Mouse (Mus musculus) midbrain, embryonic 14.5 days (tissue): ENCODE measurements around the gene Nxpe2. TPM values are rescaled to one million over a fixed set of nuclear protein-coding genes. Genes with fewer than 3 reads are reported as not detected.

Experiments
- ATAC-seq: fragments of 200-750 bp; cut with Nextera tagmentation; 2 replicates; pipeline ENCODE4 v1.8.0; 2017; ENCODE audit warnings: moderate number of reproducible peaks, moderate library complexity; ENCODE audit not compliant: low FRiP score, low TSS enrichment
- DNase-seq: peaks from one replicate; pipeline ENCODE4 v3.0.0-alpha.2; 2015
- H3K27ac ChIP-seq: fragments of 300-500 bp; sonication (generic); replicated peaks from 2 replicates; pipeline ENCODE4 v1.5.1; 2014; ENCODE audit warnings: mild to moderate bottlenecking, low read depth, low read length, moderate library complexity
- H3K27me3 ChIP-seq: fragments of 300-500 bp; sonication (generic); 2 replicates; pipeline ENCODE4 v1.6.1; 2014; ENCODE audit warnings: low read length, control low read depth, mixed read lengths; ENCODE audit not compliant: control insufficient read depth, insufficient read depth
- H3K36me3 ChIP-seq: fragments of 300-500 bp; sonication (generic); 2 replicates; pipeline ENCODE4 v1.6.1; 2014; ENCODE audit warnings: low read length, control low read depth; ENCODE audit not compliant: control insufficient read depth, insufficient read depth
- H3K4me1 ChIP-seq: fragments of 300-500 bp; sonication (generic); 2 replicates; pipeline ENCODE4 v1.6.1; 2014; ENCODE audit warnings: mild to moderate bottlenecking, antibody characterized with exemption, low read length, control low read depth; ENCODE audit not compliant: control insufficient read depth, insufficient read depth
- H3K4me2 ChIP-seq: fragments of 300-500 bp; sonication (generic); 2 replicates; pipeline ENCODE4 v1.6.1; 2014; ENCODE audit warnings: mild to moderate bottlenecking, low read length, moderate library complexity
- H3K4me3 ChIP-seq: fragments of 300-500 bp; sonication (generic); replicated peaks from 2 replicates; pipeline ENCODE4 v1.5.1; 2014; ENCODE audit warnings: low read depth, low read length
- H3K9ac ChIP-seq: fragments of 300-500 bp; sonication (generic); replicated peaks from 2 replicates; pipeline ENCODE4 v1.6.1; 2014; ENCODE audit warnings: mild to moderate bottlenecking, low read length, moderate library complexity
- H3K9me3 ChIP-seq: fragments of 300-500 bp; sonication (generic); 2 replicates; pipeline ENCODE4 v1.6.1; 2016; ENCODE audit warnings: low read length, control low read depth, mixed read lengths; ENCODE audit not compliant: control insufficient read depth
- WGBS: fragments of 180-500 bp; shearing (Covaris S2); extraction: QIAGEN DNeasy Blood & Tissue Kit; methylation state at CpG from one replicate; pipeline ENCODE4 v1.1.7; 2014; 5-methylcytosine and 5-hydroxymethylcytosine counted together
- polyA plus RNA-seq: library from polyadenylated mRNA; unstranded; fragments of >200 nt; fragmentation: Nextera tagmentation; extraction: Ambion mirVana; gene quantifications from 2 replicates; pipeline ENCODE4 v1.2.1, GENCODE M21; 2014

Gene Nxpe2
- polyA plus RNA-seq, 1 experiment from 2014 or later: 0.58 TPM

DNA sequence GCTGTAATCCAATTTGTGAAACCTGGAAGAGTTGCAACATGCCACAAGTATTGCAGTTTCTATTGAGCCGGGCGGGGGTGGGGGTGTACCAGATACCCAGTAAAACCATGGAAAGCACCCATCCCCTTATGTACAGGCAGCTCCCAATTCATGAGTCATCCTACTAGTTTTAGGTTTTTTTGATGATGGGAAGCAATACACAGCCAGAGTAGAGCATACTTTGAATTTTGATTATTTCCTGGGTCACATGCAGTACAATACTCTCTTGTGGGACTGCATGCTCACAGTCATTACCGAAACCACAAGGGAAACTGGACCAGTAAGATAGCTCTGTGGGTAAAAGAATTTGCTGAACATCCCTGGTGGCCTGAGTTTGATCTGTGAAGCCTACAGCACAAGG, 3.8 kb upstream of the Nxpe2 start:
- Histone ChIP-seq H3K27ac (no peak overlapping the region), H3K4me2 (no peak overlapping the region), H3K36me3 (no peaks in the 10 kb centered on the region), H3K27me3 (no peaks in the 10 kb centered on the region), H3K4me3 (no peak overlapping the region), H3K9ac (no peak overlapping the region), H3K4me1 (no peaks in the 10 kb centered on the region), H3K9me3 (no peaks in the 10 kb centered on the region)
- WGBS: 97% methylated on average over 3 of the region's 3 CpGs
- DNase-seq (no peak), ATAC-seq (no peak)

DNA sequence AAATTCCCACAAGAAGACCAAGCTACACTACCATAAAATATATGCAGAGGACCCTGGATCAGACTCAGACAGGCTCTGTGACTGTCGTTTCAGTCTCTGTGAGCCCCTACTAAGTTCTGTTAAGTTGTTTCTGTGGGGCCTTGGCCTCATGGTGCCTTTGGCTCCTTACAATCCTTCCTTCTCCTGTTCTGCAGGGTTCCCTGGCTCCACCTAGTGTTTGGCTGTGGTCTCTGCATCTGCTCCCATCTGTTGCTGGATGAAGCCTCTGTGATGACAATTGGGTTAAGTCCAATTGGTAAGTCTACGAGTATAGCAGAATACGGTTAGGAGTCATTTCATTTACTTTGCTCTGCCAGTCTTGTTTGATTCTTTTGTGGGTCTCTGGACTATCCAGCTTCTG, 1.5 kb upstream of the Nxpe2 start:
- Histone ChIP-seq H3K27ac (no peak overlapping the region), H3K4me3 (no peak overlapping the region), H3K4me1 (no peaks in the 10 kb centered on the region), H3K9ac (no peak overlapping the region), H3K36me3 (no peaks in the 10 kb centered on the region), H3K27me3 (no peaks in the 10 kb centered on the region), H3K9me3 (no peaks in the 10 kb centered on the region), H3K4me2 (no peak overlapping the region)
- peak; percentile 79 for DNase-seq
- no peak for ATAC-seq
- WGBS: 52% methylated on average over 3 of the region's 3 CpGs

DNA sequence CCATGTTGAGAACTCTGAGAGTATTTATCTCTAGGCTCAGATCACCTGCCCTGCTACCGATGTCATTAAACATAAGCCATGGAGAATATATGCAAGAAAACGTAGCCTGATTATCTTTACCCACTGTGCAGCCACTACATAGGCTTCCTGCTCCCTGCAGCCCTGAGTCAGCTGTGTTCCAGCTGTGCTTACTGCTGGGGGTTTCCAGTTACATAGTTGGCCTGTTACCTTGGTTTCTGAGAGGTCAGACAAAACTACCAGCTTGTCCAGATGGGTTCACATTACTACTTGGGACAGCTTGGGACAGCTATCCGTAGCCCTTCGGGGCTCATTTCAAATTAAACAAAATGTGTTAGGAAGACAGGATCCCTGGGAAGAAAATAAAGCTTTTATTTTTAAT, 868 bp upstream of the Nxpe2 start:
- Histone ChIP-seq H3K27ac (no peak overlapping the region), H3K4me1 (no peaks in the 10 kb centered on the region), H3K36me3 (no peaks in the 10 kb centered on the region), H3K4me3 (no peak overlapping the region), H3K9ac (no peak overlapping the region), H3K4me2 (no peak overlapping the region), H3K27me3 (no peaks in the 10 kb centered on the region), H3K9me3 (no peaks in the 10 kb centered on the region)
- WGBS: 71% methylated on average over 4 of the region's 4 CpGs
- no peak for ATAC-seq
- DNase-seq: no peak

DNA sequence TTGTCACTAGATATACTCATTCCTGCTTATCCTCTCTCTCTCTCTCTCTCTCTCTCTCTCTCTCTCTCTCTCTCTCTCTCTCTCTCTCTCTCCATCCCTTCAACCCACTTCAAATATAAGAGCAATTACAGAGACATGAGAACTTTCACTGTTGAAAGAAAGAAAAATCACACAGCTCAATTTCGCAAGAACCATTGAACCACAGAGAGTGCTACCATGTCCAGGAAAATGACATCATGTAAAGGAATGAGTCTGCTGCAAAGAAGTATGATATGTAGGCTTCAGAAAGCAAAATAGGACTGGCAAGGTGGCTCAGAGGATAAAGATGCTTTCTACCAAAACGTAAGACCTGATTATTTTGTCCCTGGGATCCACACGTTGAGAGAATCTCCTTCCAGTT, 7.4 kb downstream of the Nxpe2 start:
- Histone ChIP-seq H3K27me3 (no peaks in the 10 kb centered on the region), H3K4me3 (no peak overlapping the region), H3K36me3 (no peaks in the 10 kb centered on the region), H3K27ac (no peak overlapping the region), H3K4me2 (no peak overlapping the region), H3K9ac (no peak overlapping the region), H3K4me1 (no peaks in the 10 kb centered on the region), H3K9me3 (no peaks in the 10 kb centered on the region)
- DNase-seq (no peak), ATAC-seq (no peak)
- 92% methylated on average over 3 of the region's 3 CpGs for WGBS

DNA sequence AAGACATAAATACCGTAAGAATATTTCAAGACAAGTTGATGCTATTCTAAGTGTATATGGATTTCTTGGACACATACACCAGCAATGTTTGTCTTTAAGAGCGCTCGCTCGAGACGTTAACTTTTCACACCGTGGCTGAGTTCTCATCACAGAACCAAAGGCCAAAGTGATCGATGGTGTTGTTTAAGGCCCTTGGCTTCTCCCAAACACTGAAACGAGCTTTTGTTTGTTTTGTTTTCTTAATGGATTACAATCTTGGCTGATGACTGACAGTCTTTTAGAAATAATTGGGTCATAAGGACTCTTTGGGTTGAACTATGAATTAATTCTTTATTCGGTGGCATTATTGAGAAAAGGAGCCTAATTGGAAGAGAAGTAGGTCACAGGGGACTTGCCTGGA, 7.8 kb downstream of the Nxpe2 start:
- no peaks in the 10 kb centered on the region for H3K4me1 ChIP-seq
- no peak overlapping the region for H3K4me3 ChIP-seq
- ATAC-seq (no peak), DNase-seq (no peak)
- H3K27me3 ChIP-seq: no peaks in the 10 kb centered on the region
- WGBS: 90% methylated on average over 9 of the region's 9 CpGs
- no peak overlapping the region for H3K4me2 ChIP-seq
- no peaks in the 10 kb centered on the region for H3K36me3 ChIP-seq
- H3K9ac ChIP-seq: no peak overlapping the region
- H3K9me3 ChIP-seq: no peaks in the 10 kb centered on the region
- no peak overlapping the region for H3K27ac ChIP-seq

DNA sequence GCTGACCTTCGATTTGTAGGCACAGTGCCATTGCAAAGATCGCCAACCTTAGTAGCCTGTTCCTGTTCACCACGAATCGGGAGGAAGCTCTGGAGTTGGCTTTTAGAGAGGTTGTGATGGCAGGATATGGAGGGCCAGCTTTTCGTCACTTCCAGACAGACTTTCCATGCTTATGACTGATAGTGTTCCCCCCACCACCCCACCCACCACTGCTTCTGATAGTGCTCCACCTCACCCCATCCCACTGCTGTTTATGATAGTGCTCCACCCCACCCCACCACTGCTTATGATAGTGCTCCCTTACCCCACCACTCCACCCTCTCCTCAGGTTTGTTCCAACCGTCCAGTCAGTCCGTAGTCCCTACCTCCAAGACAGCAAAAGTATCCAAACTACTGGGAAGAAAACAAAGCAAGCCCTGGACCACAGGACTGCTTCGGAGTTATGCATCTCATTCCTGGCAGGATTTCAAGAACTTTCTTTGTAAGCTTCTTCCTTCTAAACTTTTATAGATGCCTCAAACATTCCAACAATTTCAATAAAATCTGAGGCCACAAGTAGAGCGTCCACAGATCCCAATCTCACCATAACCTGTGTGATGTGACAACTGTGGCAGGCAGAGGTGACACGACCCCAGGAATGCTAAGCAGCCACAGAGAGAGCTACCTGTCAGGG, 12.4 kb downstream of the Nxpe2 start:
- Histone ChIP-seq H3K27ac (no peak overlapping the region), H3K9me3 (no peaks in the 10 kb centered on the region), H3K27me3 (no peaks in the 10 kb centered on the region), H3K4me2 (no peak overlapping the region), H3K4me3 (no peak overlapping the region), H3K36me3 (no peaks in the 10 kb centered on the region), H3K4me1 (no peaks in the 10 kb centered on the region), H3K9ac (no peak overlapping the region)
- WGBS: 89% methylated on average over 10 of the region's 10 CpGs
- ATAC-seq (no peak), DNase-seq (no peak)

DNA sequence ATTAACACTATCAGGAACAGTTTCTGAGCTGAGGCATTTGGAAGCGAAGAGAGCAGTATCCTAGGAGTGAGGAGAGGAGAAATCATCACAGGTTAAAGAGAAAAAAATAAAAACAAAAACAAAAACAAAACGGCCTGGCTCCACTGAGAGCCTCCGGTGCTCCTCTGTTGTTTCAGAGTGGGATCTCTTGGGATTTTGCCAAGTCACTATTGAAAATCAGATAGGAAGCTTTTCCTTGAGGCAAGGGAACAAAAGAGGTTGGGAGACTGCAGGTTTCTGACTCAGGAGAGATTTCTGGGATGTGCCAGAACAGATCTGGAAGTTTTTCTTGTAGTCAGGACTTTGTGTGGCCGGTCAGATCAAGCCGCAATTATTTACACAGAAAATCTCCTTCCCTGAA, 13.7 kb downstream of the Nxpe2 start:
- Histone ChIP-seq H3K4me2 (no peak overlapping the region), H3K9ac (no peak overlapping the region), H3K4me1 (no peaks in the 10 kb centered on the region), H3K36me3 (no peaks in the 10 kb centered on the region), H3K4me3 (no peak overlapping the region), H3K27me3 (no peaks in the 10 kb centered on the region), H3K9me3 (no peaks in the 10 kb centered on the region), H3K27ac (no peak overlapping the region)
- WGBS: 42% methylated on average over 5 of the region's 5 CpGs
- ATAC-seq: no peak
- peak; percentile 20 for DNase-seq

DNA sequence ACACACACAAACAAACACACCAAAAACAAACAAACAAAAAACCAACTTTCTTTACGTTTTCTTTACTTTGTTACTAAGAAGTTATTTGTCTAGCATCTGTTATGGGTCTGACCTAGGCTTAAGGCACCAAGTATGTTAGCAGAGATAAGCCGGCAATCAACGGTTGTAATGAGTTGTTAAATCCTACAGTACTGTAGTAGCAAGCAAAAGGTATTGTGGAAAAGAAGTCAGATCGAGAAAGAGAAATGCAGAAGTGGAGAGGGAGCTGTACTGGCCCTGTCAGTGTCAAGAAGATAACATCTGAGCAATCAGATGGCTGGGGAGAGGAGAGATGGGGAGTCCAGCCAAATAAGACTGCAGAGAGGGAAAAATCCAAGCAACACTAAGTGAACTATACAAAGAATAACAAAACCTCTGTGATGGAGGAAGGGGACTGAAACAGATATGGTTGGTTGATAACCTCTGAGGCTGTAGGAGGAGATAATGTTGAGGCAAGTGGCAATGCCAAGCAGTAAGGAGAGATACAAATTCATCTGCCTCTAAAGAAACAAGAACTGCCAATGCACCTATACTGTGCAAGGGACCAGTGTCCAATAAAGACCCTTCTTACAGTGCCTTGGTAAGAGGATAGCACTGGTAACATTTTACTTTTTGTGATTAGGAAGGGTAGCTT, 14.3 kb downstream of the Nxpe2 start:
- Histone ChIP-seq H3K9me3 (no peaks in the 10 kb centered on the region), H3K4me2 (no peak overlapping the region), H3K36me3 (no peaks in the 10 kb centered on the region), H3K9ac (no peak overlapping the region), H3K4me3 (no peak overlapping the region), H3K27ac (no peak overlapping the region), H3K27me3 (no peaks in the 10 kb centered on the region), H3K4me1 (no peaks in the 10 kb centered on the region)
- WGBS: 82% methylated on average over 4 of the region's 4 CpGs
- no peak for DNase-seq
- no peak for ATAC-seq

DNA sequence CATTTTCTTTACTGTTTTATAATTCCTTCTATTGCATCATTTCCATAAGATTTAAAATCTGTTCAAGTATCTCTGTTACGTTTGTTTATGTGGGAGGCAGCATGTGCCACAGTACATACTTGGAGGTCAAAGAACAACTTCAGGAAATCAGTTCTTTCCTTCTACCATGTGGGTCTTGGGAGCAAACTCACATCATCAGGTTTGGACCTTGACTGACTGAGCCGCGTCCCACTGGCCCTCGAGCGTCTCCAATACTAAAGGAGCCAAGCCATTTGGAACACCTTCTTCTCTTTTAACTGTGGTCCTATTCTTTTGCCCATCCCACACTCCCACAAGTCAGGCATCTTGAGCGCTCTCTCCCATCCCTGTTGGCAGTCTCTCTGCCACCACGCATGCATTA, 23.7 kb downstream of the Nxpe2 start:
- Histone ChIP-seq H3K4me1 (no peaks in the 10 kb centered on the region), H3K9ac (no peak overlapping the region), H3K4me3 (no peak overlapping the region), H3K9me3 (no peaks in the 10 kb centered on the region), H3K36me3 (no peaks in the 10 kb centered on the region), H3K27ac (no peak overlapping the region), H3K4me2 (no peak overlapping the region), H3K27me3 (no peaks in the 10 kb centered on the region)
- ATAC-seq (no peak), DNase-seq (no peak)
- 95% methylated on average over 7 of the region's 7 CpGs for WGBS
